9 mouse cellular contexts compared by ENCODE assay signal in the genomic region with DNA sequence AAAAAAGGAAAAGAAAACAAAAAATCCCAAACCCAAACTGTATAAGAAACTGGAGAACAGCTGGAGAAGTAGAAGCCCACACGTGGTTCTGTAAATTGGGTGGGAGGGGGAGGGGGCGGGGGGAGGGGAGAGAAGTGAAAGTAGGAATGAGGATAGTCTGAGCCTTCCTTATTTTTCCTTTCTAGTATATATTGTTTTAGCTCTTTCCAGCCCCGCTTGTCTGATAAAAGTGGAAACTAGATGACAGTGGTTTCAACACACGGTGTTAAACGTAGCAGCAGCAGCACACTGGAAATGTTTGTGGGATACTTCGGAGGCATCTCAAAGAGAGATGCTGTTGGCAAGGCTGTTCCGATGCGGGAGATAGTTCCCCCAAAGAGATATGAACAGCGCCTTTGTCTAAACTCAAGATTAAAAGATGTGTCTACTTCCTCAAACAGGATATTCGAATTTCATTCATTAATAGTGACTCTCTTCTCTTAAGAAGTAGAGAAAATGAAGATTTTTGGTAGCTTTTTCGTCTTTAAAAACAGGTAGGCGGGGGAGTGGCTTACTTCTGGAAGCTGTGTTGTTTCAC.
DNase-seq lines count a peak whose midpoint lies in the region; ATAC-seq and TF ChIP-seq lines count a peak whose summit lies in the region.
"Had no signal": no experiment of that assay in that cellular context is flagged by ENCODE, and none has a peak within 500 bp of the region (broad histone marks: within the 10 kb centered on the region; RNA-seq: fewer than 3 reads in every experiment).

No protein-coding gene starts in this region.

- H3K4me3 ChIP-seq in lung, postnatal 0 days (ENCODE audit: low read depth, low read length) = no peak overlapping the region
- H3K4me3 ChIP-seq in intestine, embryonic 14.5 days (ENCODE audit: low read depth, low read length) = peak overlapping the region; percentile 3; the same call in 1 of the 2 replicates
- H3K4me3 ChIP-seq in stomach, embryonic 16.5 days (replicated peaks; ENCODE audit: low read length) = 0 out of 2 replicates have a peak overlapping the region, but pooled peaks have one; percentile 6

- TF ChIP-seq CTCF in lung, postnatal 0 days (IDR thresholded peaks at IDR 0.05) = no peak

- H3K27ac ChIP-seq in lung, postnatal 0 days (ENCODE audit: low read length) = no peak overlapping the region
- no peak overlapping the region for H3K27ac ChIP-seq in intestine, embryonic 14.5 days (ENCODE audit: low read depth)
- H3K27ac ChIP-seq in stomach, embryonic 16.5 days (ENCODE audit: low read length) = no peak overlapping the region

- DNase-seq in embryo, embryonic 10.5 days (ENCODE audit: low spot score) = peak; percentile 68
- DNase-seq in embryo, embryonic 10 days (ENCODE audit: low spot score) = no peak
- DNase-seq in lung, postnatal 0 days (ENCODE audit: low spot score) = no peak
- DNase-seq in lung, postnatal 25 days (ENCODE audit: low spot score) = no peak
- DNase-seq in intestine, embryonic 14.5 days (ENCODE audit: low spot score) = peak; percentile 71
- no peak for DNase-seq in cerebellum, adult 8-10 months
- DNase-seq in cerebellum, postnatal 4 days (ENCODE audit: low spot score in 2 of 2) = no peak
- DNase-seq: thymus, adult 18-20 months had no signal

- no peaks in the 10 kb centered on the region; the same call in 1 of the 2 replicates for H3K4me1 ChIP-seq in lung, postnatal 0 days (ENCODE audit: insufficient read depth, low read depth, low read length)
- H3K4me1 ChIP-seq in intestine, embryonic 14.5 days (replicated peaks; ENCODE audit: control insufficient read depth, insufficient read depth, low read length) = peaks cover 5% of the 10 kb centered on the region; the same call in 1 of the 2 replicates
- H3K4me1 ChIP-seq in stomach, embryonic 16.5 days (ENCODE audit: control insufficient read depth, insufficient read depth, low read length) = peaks cover 7% of the 10 kb centered on the region; the same call in 1 of the 2 replicates

- H3K27me3 ChIP-seq in lung, postnatal 0 days (replicated peaks; ENCODE audit: insufficient read depth, low read length) = peaks cover 40% of the 10 kb centered on the region
- peaks cover 60% of the 10 kb centered on the region for H3K27me3 ChIP-seq in intestine, embryonic 14.5 days (replicated peaks; ENCODE audit: control insufficient read depth, insufficient read depth, low read length)
- H3K27me3 ChIP-seq in stomach, embryonic 16.5 days (ENCODE audit: control insufficient read depth, insufficient read depth, low read length) = peaks cover 40% of the 10 kb centered on the region

- no peak for TF ChIP-seq EP300 in lung, postnatal 0 days (IDR thresholded peaks at IDR 0.05)

- WGBS in lung, postnatal 0 days = 6% methylated on average over 11 of the region's 12 CpGs
- 6% methylated on average over 12 of the region's 12 CpGs for WGBS in intestine, embryonic 14.5 days
- WGBS in stomach, embryonic 16.5 days = 5% methylated on average over 12 of the region's 12 CpGs

- H3K9me3 ChIP-seq in lung, postnatal 0 days (ENCODE audit: low read length) = no peaks in the 10 kb centered on the region
- H3K9me3 ChIP-seq in intestine, embryonic 14.5 days (ENCODE audit: control insufficient read depth, low read length) = no peaks in the 10 kb centered on the region
- no peaks in the 10 kb centered on the region for H3K9me3 ChIP-seq in stomach, embryonic 16.5 days (replicated peaks; ENCODE audit: control insufficient read depth, low read length)

- ATAC-seq in lung, postnatal 0 days = no peak
- ATAC-seq in intestine, embryonic 14.5 days (replicated peaks; ENCODE audit: low FRiP score, low TSS enrichment, low read depth) = no peak
- ATAC-seq in stomach, embryonic 16.5 days (ENCODE audit: insufficient read depth, low FRiP score) = no peak

- no peak overlapping the region for H3K9ac ChIP-seq in lung, postnatal 0 days (replicated peaks; ENCODE audit: low read depth)
- H3K9ac ChIP-seq in intestine, embryonic 14.5 days (ENCODE audit: low read length) = no peak overlapping the region
- H3K9ac ChIP-seq in stomach, embryonic 16.5 days (ENCODE audit: low read length) = no peak overlapping the region

- H3K4me2 ChIP-seq in lung, postnatal 0 days (replicated peaks; ENCODE audit: low read depth, low read length) = 0 out of 2 replicates have a peak overlapping the region, but pooled peaks have one; percentile 8
- peak overlapping the region; percentile 37 for H3K4me2 ChIP-seq in intestine, embryonic 14.5 days (ENCODE audit: low read length)
- peak overlapping the region; percentile 27; the same call in 1 of the 2 replicates for H3K4me2 ChIP-seq in stomach, embryonic 16.5 days (ENCODE audit: low read depth, low read length)

- H3K36me3 ChIP-seq in lung, postnatal 0 days (ENCODE audit: insufficient read depth, low read length) = no peaks in the 10 kb centered on the region
- no peaks in the 10 kb centered on the region for H3K36me3 ChIP-seq in intestine, embryonic 14.5 days (ENCODE audit: control insufficient read depth, insufficient read depth, low read length)
- H3K36me3 ChIP-seq in stomach, embryonic 16.5 days (ENCODE audit: control insufficient read depth, insufficient read depth, low read length) = no peaks in the 10 kb centered on the region

Comparison
In these comparisons a context has a peak if more than half of its experiments do, and no peak if none do; other contexts are left out.
1. DNase-seq: peak in embryo, embryonic 10.5 days (single experiment) and intestine, embryonic 14.5 days (single experiment); none in embryo, embryonic 10 days (single experiment), lung, postnatal 0 days (single experiment), lung, postnatal 25 days (single experiment), cerebellum, adult 8-10 months (single experiment) and cerebellum, postnatal 4 days (0 of 2).
2. Peak in every context shown above with its lines, with median percentiles within 50 percentile points of each other: H3K4me2 ChIP-seq.